Mouse (Mus musculus): ENCODE data around the gene Usp50. TPM values are rescaled to one million over a fixed set of nuclear protein-coding genes. Genes with fewer than 3 reads are reported as not detected.

Usp50 gene
- polyA plus RNA-seq, 1 experiment from 2014 or later: 3.4 TPM

GRCm38 (mm10) chr2:126663481-126663880 is 119.8 kb downstream of the Usp50 start:
- Histone ChIP-seq H3K4me2 (ENCODE audit: low read length) (no peak overlapping the region), H3K27ac (replicated peaks in 1 of 2; ENCODE audit: control insufficient read depth in 1 of 2, insufficient read depth in 1 of 2, low read depth in 2 of 2, low read length in 2 of 2) (no peak overlapping the region), H3K27me3 (ENCODE audit: control insufficient read depth, insufficient read depth, low read length) (no peaks in the 10 kb centered on the region), H3K4me3 (ENCODE audit: control insufficient read depth in 1 of 2, insufficient read depth in 1 of 2, low read depth in 1 of 2, low read length in 2 of 2) (no peak overlapping the region), H3K36me3 (ENCODE audit: control insufficient read depth, insufficient read depth, low read length) (no peaks in the 10 kb centered on the region), H3K9me3 (ENCODE audit: control insufficient read depth, low read length) (no peaks in the 10 kb centered on the region), H3K4me1 (ENCODE audit: control insufficient read depth in 2 of 2, insufficient read depth in 2 of 2, low read length in 2 of 2) (no peaks in the 10 kb centered on the region), H3K9ac (ENCODE audit: low read length) (no peak overlapping the region)
- ATAC-seq (ENCODE audit: insufficient number of reproducible peaks, insufficient read depth, low FRiP score, low read depth): no peak
- WGBS: 51% methylated on average over 4 of the region's 4 CpGs

Other genes with a start within 250 kb of the Usp50 start
- 0.09 and 0.38 TPM in 2 replicates for gene Slc27a2, start 231.1 kb downstream of the Usp50 start, polyA plus RNA-seq (2014; fragmentation: Nextera tagmentation; extraction: Ambion mirVana)
- 5.5 and 6.2 TPM in 2 replicates for gene Hdc, start 164.2 kb downstream of the Usp50 start, polyA plus RNA-seq (2014; fragmentation: Nextera tagmentation; extraction: Ambion mirVana)
- 33.4 and 34.0 TPM in 2 replicates for gene Gabpb1, start 107.1 kb downstream of the Usp50 start, polyA plus RNA-seq (2014; fragmentation: Nextera tagmentation; extraction: Ambion mirVana)
- gene Usp8, start 76.1 kb downstream of the Usp50 start, polyA plus RNA-seq (2014; fragmentation: Nextera tagmentation; extraction: Ambion mirVana): 32.1 and 32.8 TPM in 2 replicates
- gene Trpm7, start 92.8 kb upstream of the Usp50 start, polyA plus RNA-seq (2014; fragmentation: Nextera tagmentation; extraction: Ambion mirVana): 44.6 and 45.1 TPM in 2 replicates
- 44.4 and 49.5 TPM in 2 replicates for gene Sppl2a, start 149.8 kb upstream of the Usp50 start, polyA plus RNA-seq (2014; fragmentation: Nextera tagmentation; extraction: Ambion mirVana)
- gene Ap4e1, start 225.2 kb upstream of the Usp50 start, polyA plus RNA-seq (2014; fragmentation: Nextera tagmentation; extraction: Ambion mirVana): 8.7 and 9.1 TPM in 2 replicates